Mouse (Mus musculus) mouse trophoblast stem cell (cell line): ENCODE measurements at regions not wholly inside any gene's neighbourhood (a gene's known extent, or its start where the extent isn't known, plus 50 kb on each side); places are given as distances from the start of the nearest gene placed in this dataset.

ENCODE experiments used
- in situ Hi-C, 2 experiments: fragments of 300-500 bp; cut with MseI, MboI; formaldehyde crosslinking; loops; 2 replicates in 1 of 2; 3 replicates in 1 of 2; pipeline ENCODE4 v1.15.1; 2025

- in situ Hi-C loops: no loop called here
Observed at GRCm38 (mm10) chr19:36178828-36179251, 58.9 kb upstream of the Ankrd1 start.

- in situ Hi-C loops: loop anchor here (10.0 kb wide), 1 partner anchor 254 kb away; no protein-coding TSS in a partner anchor
Observed at GRCm38 (mm10) chr19:36180329-36180728, 60.4 kb upstream of the Ankrd1 start.

- in situ Hi-C loops: loop anchor here (10.0 kb wide), 1 partner anchor 253 kb away; no protein-coding TSS in a partner anchor
Observed at GRCm38 (mm10) chr19:36181535-36181934, 61.6 kb upstream of the Ankrd1 start.

GRCm38 (mm10) chr19:36183127-36183526, 63.2 kb upstream of the Ankrd1 start:
- in situ Hi-C loops: loop anchor here (10.0 kb wide), 1 partner anchor 252 kb away; no protein-coding TSS in a partner anchor

GRCm38 (mm10) chr19:36189662-36190061, 69.8 kb upstream of the Ankrd1 start:
- in situ Hi-C loops: loop anchor here (10.0 kb wide), 1 partner anchor 245 kb away; no protein-coding TSS in a partner anchor

GRCm38 (mm10) chr19:36191641-36192040, 71.7 kb upstream of the Ankrd1 start:
- in situ Hi-C loops: no loop called here

GRCm38 (mm10) chr19:36204269-36204668, 84.4 kb upstream of the Ankrd1 start:
- in situ Hi-C loops: no loop called here

GRCm38 (mm10) chr19:36204965-36205718, 85.2 kb upstream of the Ankrd1 start:
- in situ Hi-C loops: no loop called here

GRCm38 (mm10) chr19:36207735-36208288, 87.9 kb upstream of the Ankrd1 start:
- in situ Hi-C loops: no loop called here

- in situ Hi-C loops: no loop called here
Observed at GRCm38 (mm10) chr19:36208419-36208818, 88.5 kb upstream of the Ankrd1 start.

GRCm38 (mm10) chr19:36213461-36213860, 93.6 kb upstream of the Ankrd1 start:
- in situ Hi-C loops: no loop called here

GRCm38 (mm10) chr19:36214188-36214968, 94.5 kb upstream of the Ankrd1 start:
- in situ Hi-C loops: no loop called here

GRCm38 (mm10) chr19:36217177-36217576, 97.3 kb upstream of the Ankrd1 start:
- in situ Hi-C loops: no loop called here

- in situ Hi-C loops: no loop called here
Observed at GRCm38 (mm10) chr19:36217605-36218004, 97.7 kb upstream of the Ankrd1 start.

- in situ Hi-C loops: no loop called here
Observed at GRCm38 (mm10) chr19:36218921-36219320, 99.0 kb upstream of the Ankrd1 start.

GRCm38 (mm10) chr19:36221104-36221503, 101.2 kb upstream of the Ankrd1 start:
- in situ Hi-C loops: no loop called here

GRCm38 (mm10) chr19:36221596-36221995, 101.7 kb upstream of the Ankrd1 start:
- in situ Hi-C loops: no loop called here

GRCm38 (mm10) chr19:36222198-36222597, 102.3 kb upstream of the Ankrd1 start:
- in situ Hi-C loops: no loop called here

GRCm38 (mm10) chr19:36224518-36224917, 104.6 kb upstream of the Ankrd1 start:
- in situ Hi-C loops: no loop called here

GRCm38 (mm10) chr19:36225612-36226011, 105.7 kb upstream of the Ankrd1 start:
- in situ Hi-C loops: no loop called here

- in situ Hi-C loops: no loop called here
Observed at GRCm38 (mm10) chr19:36227418-36228160, 107.7 kb upstream of the Ankrd1 start.

- in situ Hi-C loops: no loop called here
Observed at GRCm38 (mm10) chr19:36229315-36229714, 109.4 kb upstream of the Ankrd1 start.
